Mouse (Mus musculus) limb, embryonic 14.5 days (tissue): ENCODE results near the gene Ticam1. TPM values are rescaled to one million over a fixed set of nuclear protein-coding genes. Genes with fewer than 3 reads are reported as not detected.
A peak's percentile ranks its signal among the peaks of the same experiment; 100 is the strongest.

Experiments
- ATAC-seq: fragments of 200-750 bp; cut with Nextera tagmentation; 2 replicates; pipeline ENCODE4 v1.8.0; 2017; ENCODE audit warnings: low read depth, moderate number of reproducible peaks, moderate TSS enrichment; ENCODE audit not compliant: low FRiP score
- DNase-seq: peaks from one replicate; pipeline ENCODE4 v3.0.0-alpha.2; 2015; ENCODE audit warnings: low spot score
- H3K27ac ChIP-seq: fragments of 300-500 bp; sonication (generic); replicated peaks from 2 replicates; pipeline ENCODE4 v1.5.1; 2014; ENCODE audit warnings: low read depth, mild to moderate bottlenecking, low read length, moderate library complexity, mixed read lengths
- H3K27me3 ChIP-seq: fragments of 300-500 bp; sonication (generic); 2 replicates; pipeline ENCODE4 v1.6.1; 2014; ENCODE audit warnings: low read length, mixed read lengths; ENCODE audit not compliant: control insufficient read depth, insufficient read depth
- H3K36me3 ChIP-seq: fragments of 300-500 bp; sonication (generic); 2 replicates; pipeline ENCODE4 v1.6.1; 2014; ENCODE audit warnings: mild to moderate bottlenecking, low read length, moderate library complexity, mixed read lengths; ENCODE audit not compliant: control insufficient read depth, insufficient read depth
- H3K4me1 ChIP-seq: fragments of 300-500 bp; sonication (generic); 2 replicates; pipeline ENCODE4 v1.6.1; 2014; ENCODE audit warnings: antibody characterized with exemption, low read length, mixed read lengths; ENCODE audit not compliant: control insufficient read depth, insufficient read depth
- H3K4me2 ChIP-seq: fragments of 300-500 bp; sonication (generic); replicated peaks from 2 replicates; pipeline ENCODE4 v1.6.1; 2014; ENCODE audit warnings: low read depth, mild to moderate bottlenecking, low read length, moderate library complexity; ENCODE audit not compliant: severe bottlenecking
- H3K4me3 ChIP-seq: fragments of 300-500 bp; sonication (generic); replicated peaks from 2 replicates; pipeline ENCODE4 v1.5.1; 2014; ENCODE audit warnings: low read length
- H3K9ac ChIP-seq: fragments of 300-500 bp; sonication (generic); 2 replicates; pipeline ENCODE4 v1.6.1; 2014; ENCODE audit warnings: mild to moderate bottlenecking, low read depth, low read length, moderate library complexity; ENCODE audit not compliant: severe bottlenecking
- H3K9me3 ChIP-seq: fragments of 300-500 bp; sonication (generic); 2 replicates; pipeline ENCODE4 v1.6.1; 2016; ENCODE audit warnings: low read length; ENCODE audit not compliant: control insufficient read depth
- POLR2A ChIP-seq: fragments of 200-500 bp; IDR thresholded peaks from 2 replicates; pipeline ENCODE4 v1.8.0; 2012; ENCODE audit warnings: inconsistent platforms, mild to moderate bottlenecking, moderate library complexity, borderline replicate concordance; ENCODE audit not compliant: insufficient read depth, insufficient read length; ENCODE audit errors: extremely low read depth
- WGBS: fragments of 180-500 bp; shearing (Covaris S2); extraction: QIAGEN DNeasy Blood & Tissue Kit; methylation state at CpG from one replicate; pipeline ENCODE4 v1.1.7; 2014; 5-methylcytosine and 5-hydroxymethylcytosine counted together
- polyA plus RNA-seq, 2 experiments: library from polyadenylated mRNA; depleted of rRNA in 1 of 2; stranded (reverse) in 1 of 2; unstranded in 1 of 2; fragments of >200 nt; fragmentation: Nextera tagmentation in 1 of 2; extraction: Ambion mirVana in 1 of 2; gene quantifications; 2 replicates each; pipeline versions ENCODE4 v1.2.1 to v1.2.3; 2012 to 2014

Ticam1 gene
- polyA plus RNA-seq, 2 experiments = 8.7 to 12.5 TPM

GRCm38 (mm10) chr17:56305826-56306225 is 29.2 kb upstream of the Ticam1 start:
- Histone ChIP-seq H3K36me3 (peaks cover 44% of the 10 kb centered on the region), H3K4me3 (peak overlapping the region; percentile 74; the same call in 1 of the 2 replicates), H3K9ac (no peak overlapping the region), H3K4me1 (peaks cover 23% of the 10 kb centered on the region), H3K27ac (no peak overlapping the region), H3K9me3 (no peaks in the 10 kb centered on the region), H3K27me3 (no peaks in the 10 kb centered on the region), H3K4me2 (peak overlapping the region; percentile 99)
- no peak for ATAC-seq
- no peak for DNase-seq
- 53% methylated on average over 8 of the region's 8 CpGs for WGBS
- TF ChIP-seq POLR2A = no peak

GRCm38 (mm10) chr17:56305156-56305555 is 28.6 kb upstream of the Ticam1 start:
- Histone ChIP-seq H3K27ac (peak overlapping the region; percentile 21; the same call in 1 of the 2 replicates), H3K36me3 (peaks cover 37% of the 10 kb centered on the region)

DNA sequence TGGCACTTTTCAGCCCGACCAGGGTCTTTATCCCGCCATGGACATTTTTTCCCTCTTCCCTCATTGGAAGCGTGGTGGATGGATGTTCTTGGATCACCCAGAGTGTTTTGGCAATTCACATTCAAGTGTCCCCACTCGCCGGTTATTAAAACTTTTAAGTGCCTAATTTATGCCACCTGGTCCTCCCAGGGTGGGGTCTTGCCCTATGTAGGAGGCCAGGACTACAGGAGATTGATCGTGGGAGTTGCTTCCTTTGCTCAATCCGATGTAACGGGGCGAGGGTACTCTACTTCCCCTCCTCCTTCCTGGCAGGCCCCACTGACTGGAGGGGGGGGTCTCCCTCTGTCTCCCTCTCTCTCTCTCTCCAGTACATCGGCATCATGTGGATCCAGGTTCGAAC is 28.1 kb upstream of the Ticam1 start:
- Histone ChIP-seq H3K36me3 (peaks cover 33% of the 10 kb centered on the region), H3K9me3 (no peaks in the 10 kb centered on the region), H3K4me3 (peak overlapping the region; percentile 74), H3K27me3 (no peaks in the 10 kb centered on the region), H3K9ac (peak overlapping the region; percentile 66), H3K4me2 (peak overlapping the region; percentile 99), H3K4me1 (peaks cover 23% of the 10 kb centered on the region), H3K27ac (no peak overlapping the region)
- TF ChIP-seq POLR2A = no peak
- WGBS = 5% methylated on average over 11 of the region's 11 CpGs
- DNase-seq (no peak), ATAC-seq (no peak)

More at GRCm38 (mm10) chr17:56305156-56305555, 28.6 kb upstream of the Ticam1 start:
- peaks cover 23% of the 10 kb centered on the region for H3K4me1 ChIP-seq
- no peak for DNase-seq
- TF ChIP-seq POLR2A = no peak
- no peaks in the 10 kb centered on the region for H3K9me3 ChIP-seq
- H3K27me3 ChIP-seq = no peaks in the 10 kb centered on the region
- 9% methylated on average over 9 of the region's 9 CpGs for WGBS
- ATAC-seq = no peak
- peak overlapping the region; percentile 66 for H3K9ac ChIP-seq
- peak overlapping the region; percentile 74 for H3K4me3 ChIP-seq
- peak overlapping the region; percentile 99 for H3K4me2 ChIP-seq

DNA sequence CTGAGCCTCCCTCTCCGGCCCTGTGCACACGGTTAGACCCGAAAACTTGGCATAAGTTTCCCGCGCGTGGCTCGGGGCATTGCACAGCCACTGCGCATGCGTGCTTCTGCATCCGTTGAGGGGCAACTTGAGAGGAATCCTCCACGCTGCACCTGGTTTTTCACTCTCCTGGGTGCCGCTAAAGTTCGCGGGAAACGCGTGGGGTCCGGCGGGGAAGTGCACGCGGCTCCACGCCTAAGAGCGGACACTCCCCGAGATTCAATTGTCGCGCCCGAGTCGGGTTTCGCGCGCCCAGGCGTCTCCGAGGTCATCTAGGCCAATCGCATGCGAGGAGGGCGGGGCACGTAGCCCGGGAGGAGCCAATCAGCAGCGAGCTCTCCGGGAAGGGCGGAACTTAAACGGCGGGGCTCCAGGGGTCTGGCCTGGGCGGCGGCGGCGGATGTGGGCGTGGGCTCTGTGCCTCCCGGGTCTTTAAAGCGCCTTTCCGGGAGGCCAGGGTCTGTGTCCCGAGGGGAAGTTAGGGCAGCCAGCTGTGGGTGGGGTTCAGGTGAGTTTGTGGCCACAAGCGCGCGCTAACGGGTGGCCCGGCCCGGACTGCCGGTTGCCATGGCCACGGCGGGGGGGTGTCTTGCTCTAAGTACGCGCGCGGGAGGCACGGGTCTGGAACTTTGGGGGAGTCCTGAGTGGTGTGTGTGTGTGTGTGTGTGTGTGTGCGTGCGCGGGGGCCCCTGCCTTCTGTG is 27.4 kb upstream of the Ticam1 start:
- Histone ChIP-seq H3K4me2 (peak overlapping the region; percentile 99), H3K9me3 (no peaks in the 10 kb centered on the region), H3K9ac (peak overlapping the region; percentile 70), H3K4me1 (peaks cover 23% of the 10 kb centered on the region), H3K36me3 (peaks cover 26% of the 10 kb centered on the region), H3K27ac (peak overlapping the region; percentile 85), H3K4me3 (peak overlapping the region; percentile 74), H3K27me3 (no peaks in the 10 kb centered on the region)
- peak; percentile 97 for DNase-seq
- peak; percentile 95 for ATAC-seq
- TF ChIP-seq POLR2A = 0 out of 2 replicates have a peak, but pooled peaks have one; percentile 21
- WGBS = 2% methylated on average over 65 of the region's 68 CpGs

DNA sequence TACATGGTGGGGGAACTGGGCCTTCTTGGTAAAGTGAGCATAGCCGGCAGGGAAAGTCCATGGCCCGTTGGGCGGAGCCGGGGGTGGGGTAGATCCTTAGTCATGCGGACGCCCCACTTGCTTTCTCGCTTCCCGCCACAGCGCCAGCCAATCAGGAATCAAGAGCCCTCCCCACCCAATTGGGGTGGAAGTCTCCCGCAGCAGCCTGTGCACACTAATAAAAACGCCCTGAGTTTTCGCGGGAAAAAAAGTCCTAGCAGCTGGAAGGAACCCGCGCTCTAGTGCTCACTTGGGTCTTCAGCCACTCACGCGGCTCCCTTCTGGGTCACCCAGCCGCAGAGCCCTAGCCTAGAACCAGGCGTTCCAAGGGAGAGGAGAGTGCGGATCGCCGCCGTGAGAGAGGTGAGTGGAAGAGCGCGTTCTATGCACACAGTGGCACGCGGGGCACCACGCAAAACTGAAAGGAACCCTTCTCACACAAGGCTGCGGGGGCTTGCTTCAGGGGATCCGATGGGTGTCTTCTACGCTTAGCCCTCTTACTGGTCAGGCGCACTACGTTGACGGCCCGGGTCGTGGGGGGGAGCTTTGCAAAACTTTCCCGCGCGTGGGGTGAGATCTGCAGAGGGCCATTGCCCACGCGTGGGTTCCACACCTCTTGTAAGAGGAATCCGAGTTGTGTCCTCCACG is 26.7 kb upstream of the Ticam1 start, which contains the start of gene Uhrf1:
Uhrf1 (plus strand) TSS at position 162 of the 687 bp plus-strand sequence.
- peaks cover 23% of the 10 kb centered on the region for H3K4me1 ChIP-seq
- H3K27ac ChIP-seq = peak within 1 kb of the TSS; percentile 85
- 0 out of 2 replicates have a peak, but pooled peaks have one; percentile 20 for TF ChIP-seq POLR2A
- H3K27me3 ChIP-seq = no peaks in the 10 kb centered on the region
- peak within 1 kb of the TSS; percentile 70 for H3K9ac ChIP-seq
- peak; percentile 93 for DNase-seq
- no peaks in the 10 kb centered on the region for H3K9me3 ChIP-seq
- H3K4me3 ChIP-seq = peak within 1 kb of the TSS; percentile 74
- H3K4me2 ChIP-seq = peak within 1 kb of the TSS; percentile 99
- peaks cover 24% of the 10 kb centered on the region for H3K36me3 ChIP-seq
- 1% methylated on average over 43 of the region's 43 CpGs for WGBS
- ATAC-seq = peak; percentile 86
